Mouse (Mus musculus) CH12.LX (cell line): Measurements from ENCODE around the gene Odf2l. TPM values are rescaled to one million over a fixed set of nuclear protein-coding genes. Genes with fewer than 3 reads are reported as not detected.

Experiments used
- DNase-seq: peaks from one replicate; pipeline ENCODE4 v3.0.0-alpha.2; 2013; ENCODE audit errors: extremely low read depth
- H3K27ac ChIP-seq: 2 replicates; pipeline ENCODE4 v1.5.1; 2012; ENCODE audit warnings: low read depth, mild to moderate bottlenecking, control low read depth, moderate library complexity; ENCODE audit not compliant: insufficient read depth
- H3K27me3 ChIP-seq: replicated peaks from 2 replicates; pipeline ENCODE3; 2012; ENCODE audit warnings: inconsistent platforms
- H3K36me3 ChIP-seq, 2 experiments: replicated peaks in 1 of 2; 2 replicates each; pipeline versions ENCODE3 to v1.6.1; 2012; ENCODE audit warnings: inconsistent platforms in 1 of 2, low read length in 1 of 2, mild to moderate bottlenecking in 1 of 2, mixed read lengths in 1 of 2, moderate library complexity in 1 of 2; ENCODE audit not compliant: control insufficient read depth in 1 of 2, insufficient read depth in 1 of 2
- H3K4me1 ChIP-seq, 2 experiments: 2 replicates each; pipeline ENCODE4 v1.6.1; 2012; ENCODE audit warnings: inconsistent platforms in 1 of 2, moderate library complexity in 1 of 2; ENCODE audit not compliant: insufficient read depth in 2 of 2, control insufficient read depth in 1 of 2
- H3K4me2 ChIP-seq: 2 replicates; pipeline ENCODE4 v1.6.1; 2012; ENCODE audit warnings: low read depth, mild to moderate bottlenecking, control low read depth; ENCODE audit not compliant: poor library complexity, insufficient read depth, severe bottlenecking
- H3K4me3 ChIP-seq, 3 experiments: fragments of 150-350 bp in 1 of 3; sonication (generic) in 1 of 3; replicated peaks in 1 of 3; 2 replicates each; pipeline versions ENCODE3 to v1.5.1; 2011 to 2012; ENCODE audit warnings: low read depth in 2 of 3, low read length in 2 of 3, mild to moderate bottlenecking in 2 of 3, moderate library complexity in 2 of 3, control low read depth in 1 of 3, improper control_type of control experiment in 1 of 3, inconsistent platforms in 1 of 3, mixed read lengths in 1 of 3; ENCODE audit not compliant: poor library complexity in 1 of 3
- H3K79me2 ChIP-seq: replicated peaks from 2 replicates; pipeline ENCODE4 v1.6.1; 2012; ENCODE audit warnings: mild to moderate bottlenecking, moderate library complexity; ENCODE audit not compliant: control insufficient read depth, poor library complexity, insufficient read depth, severe bottlenecking; ENCODE audit errors: extremely low read depth
- H3K9ac ChIP-seq: 2 replicates; pipeline ENCODE4 v1.6.1; 2012; ENCODE audit warnings: low read depth, mild to moderate bottlenecking, control low read depth, moderate library complexity; ENCODE audit not compliant: insufficient read depth
- H3K9me3 ChIP-seq: replicated peaks from 2 replicates; pipeline ENCODE3; 2012; ENCODE audit warnings: low read length, inconsistent platforms, mixed read lengths
- BHLHE40 ChIP-seq: IDR thresholded peaks from 2 replicates; pipeline ENCODE4 v1.6.1; 2011; ENCODE audit warnings: mild to moderate bottlenecking, low read depth, low read length, improper control_type of control experiment
- CHD1 ChIP-seq: IDR thresholded peaks from 2 replicates; pipeline ENCODE4 v1.6.1; 2012; ENCODE audit warnings: low read depth, low read length, improper control_type of control experiment, inconsistent platforms
- CHD2 ChIP-seq: IDR thresholded peaks from 2 replicates; pipeline ENCODE4 v1.6.1; 2011; ENCODE audit warnings: low read length, improper control_type of control experiment
- CTCF ChIP-seq, 2 experiments: IDR thresholded peaks in 1 of 2; conservative IDR thresholded peaks in 1 of 2; 2 replicates each; pipeline ENCODE4 v1.5.1; 2011 to 2012; ENCODE audit warnings: low read depth in 2 of 2, low read length in 2 of 2, improper control_type of control experiment in 1 of 2, inconsistent platforms in 1 of 2, mild to moderate bottlenecking in 1 of 2, moderate library complexity in 1 of 2
- E2F4 ChIP-seq: IDR thresholded peaks from 2 replicates; pipeline ENCODE4 v1.6.1; 2011; ENCODE audit warnings: low read depth, low read length, improper control_type of control experiment; ENCODE audit not compliant: insufficient replicate concordance
- ETS1 ChIP-seq: conservative IDR thresholded peaks from 2 replicates; pipeline ENCODE4 v1.6.1; 2012; ENCODE audit warnings: low read depth, mild to moderate bottlenecking, inconsistent platforms, low read length, improper control_type of control experiment, moderate library complexity
- KAT2A ChIP-seq: IDR thresholded peaks from 2 replicates; pipeline ENCODE4 v1.6.1; 2012; ENCODE audit warnings: low read length, improper control_type of control experiment, inconsistent platforms; ENCODE audit not compliant: insufficient replicate concordance
- MAFK ChIP-seq: IDR thresholded peaks from 2 replicates; pipeline ENCODE4 v1.6.1; 2011; ENCODE audit warnings: low read length, improper control_type of control experiment; ENCODE audit not compliant: insufficient replicate concordance
- MAX ChIP-seq: IDR thresholded peaks from 2 replicates; pipeline ENCODE4 v1.6.1; 2011; ENCODE audit warnings: low read length, improper control_type of control experiment
- MEF2A ChIP-seq: IDR thresholded peaks from 2 replicates; pipeline ENCODE4 v1.6.1; 2014; ENCODE audit warnings: low read depth, mild to moderate bottlenecking, inconsistent platforms, low read length, improper control_type of control experiment, borderline replicate concordance
- NRF1 ChIP-seq: IDR thresholded peaks from 2 replicates; pipeline ENCODE4 v1.6.1; 2014; ENCODE audit warnings: low read depth, mild to moderate bottlenecking, inconsistent platforms, low read length, improper control_type of control experiment, moderate library complexity
- PAX5 ChIP-seq: IDR thresholded peaks from 2 replicates; pipeline ENCODE4 v1.6.1; 2012; ENCODE audit warnings: low read length, inconsistent platforms, mixed read lengths
- POLR2A ChIP-seq: IDR thresholded peaks from 2 replicates; pipeline ENCODE4 v1.6.1; 2011; ENCODE audit warnings: low read depth, mild to moderate bottlenecking, improper control_type of control experiment, low read length
- POLR2AphosphoS2 ChIP-seq: IDR thresholded peaks from 2 replicates; pipeline ENCODE4 v1.6.1; 2011; ENCODE audit warnings: low read depth, low read length, improper control_type of control experiment
- SMC3 ChIP-seq: IDR thresholded peaks from 2 replicates; pipeline ENCODE4 v1.6.1; 2011; ENCODE audit warnings: low read depth, low read length, improper control_type of control experiment
- TCF12 ChIP-seq: IDR thresholded peaks from 2 replicates; pipeline ENCODE4 v1.6.1; 2014; ENCODE audit warnings: low read depth, mild to moderate bottlenecking, inconsistent platforms, low read length, improper control_type of control experiment
- USF2 ChIP-seq: conservative IDR thresholded peaks from 2 replicates; pipeline ENCODE4 v1.6.1; 2011; ENCODE audit warnings: low read depth, low read length, improper control_type of control experiment
- ZC3H11A ChIP-seq: IDR thresholded peaks from 2 replicates; pipeline ENCODE4 v1.6.1; 2012; ENCODE audit warnings: low read depth, mild to moderate bottlenecking, inconsistent platforms, low read length, improper control_type of control experiment
- ZKSCAN1 ChIP-seq: IDR thresholded peaks from 2 replicates; pipeline ENCODE4 v1.6.1; 2012; ENCODE audit warnings: low read depth, inconsistent platforms, low read length, improper control_type of control experiment, borderline replicate concordance
- ZMIZ1 ChIP-seq: IDR thresholded peaks from 2 replicates; pipeline ENCODE4 v1.6.1; 2012; ENCODE audit warnings: low read depth, mild to moderate bottlenecking, inconsistent platforms, low read length, improper control_type of control experiment
- dilution Hi-C: fragments of 300-500 bp; cut with MboI; formaldehyde crosslinking; loops from 2 replicates; pipeline ENCODE4 v1.14.3; 2020; ENCODE audit warnings: low sequenced_read_pairs; ENCODE audit not compliant: extremely low pct_unique_long_range_greater_than_20kb, extremely low pct_ligation_motif_present
- in situ Hi-C: fragments of 300-500 bp; cut with MboI; formaldehyde crosslinking; loops from 3 replicates; pipeline ENCODE4 v1.14.3; 2019; ENCODE audit warnings: low sequenced_read_pairs, low pct_ligation_motif_present, low pct_unique_long_range_greater_than_20kb, mixed read lengths
- polyA plus RNA-seq: library from polyadenylated mRNA; unstranded; fragments of >175 nt; gene quantifications from 2 replicates; pipeline ENCODE4 v1.2.1, GENCODE M21; 2012; ENCODE audit warnings: low read depth; ENCODE audit not compliant: insufficient read length
- total RNA-seq, 2 experiments: library from RNA; depleted of rRNA; stranded (reverse); fragments of 300-350 nt in 1 of 2; fragments of >200 nt in 1 of 2; gene quantifications; 2 replicates each; pipeline ENCODE4 v1.2.3; 2012 to 2014

Gene Odf2l
- total and polyA plus RNA-seq, 3 experiments: 26.1 to 51.1 (median 39.1) TPM

DNA sequence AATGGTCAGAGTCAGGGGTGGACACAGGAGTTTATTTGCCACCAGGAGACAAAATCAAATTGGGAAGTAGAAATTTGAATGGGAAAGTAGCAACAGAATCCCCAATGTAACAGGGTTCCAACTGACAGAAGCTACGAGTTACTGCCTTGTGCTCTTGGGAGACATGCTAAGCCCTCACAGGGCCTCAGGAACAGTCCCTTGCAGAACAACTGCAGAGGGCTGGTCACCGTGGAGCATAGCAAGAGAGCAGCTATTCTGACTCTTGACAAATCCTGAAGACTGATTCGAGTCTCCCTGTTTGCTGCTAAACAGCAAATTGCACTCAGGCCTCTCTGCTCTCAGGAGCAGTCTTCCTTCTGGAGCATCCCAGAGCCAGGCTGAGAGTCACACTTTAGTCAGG lies 40.1 kb downstream of the Odf2l start:
- no peak overlapping the region for H3K27ac ChIP-seq
- H3K4me3 ChIP-seq: no peak overlapping the region
- no peaks in the 10 kb centered on the region for H3K9me3 ChIP-seq
- H3K4me1 ChIP-seq: peaks cover 5 to 12% of the 10 kb centered on the region in 2 experiments; a peak in 3 of 4 replicates
- in situ Hi-C loops: no loop called here
- TF ChIP-seq POLR2AphosphoS2 (no peak), USF2 (no peak), PAX5 (no peak), ETS1 (no peak), MEF2A (no peak), NRF1 (no peak), ZC3H11A (no peak), ZMIZ1 (no peak), ZKSCAN1 (no peak), BHLHE40 (no peak), POLR2A (no peak), MAFK (no peak), CHD2 (no peak)
- TF ChIP-seq, all 38 proteins: peak for 0
- H3K79me2 ChIP-seq: no peaks in the 10 kb centered on the region
- H3K36me3 ChIP-seq: peaks cover 6 to 47% of the 10 kb centered on the region in 2 experiments
- dilution Hi-C loops: no loop called here
- no peak overlapping the region for H3K9ac ChIP-seq
- DNase-seq: no peak
- H3K4me2 ChIP-seq: no peak overlapping the region
- H3K27me3 ChIP-seq: no peaks in the 10 kb centered on the region

DNA sequence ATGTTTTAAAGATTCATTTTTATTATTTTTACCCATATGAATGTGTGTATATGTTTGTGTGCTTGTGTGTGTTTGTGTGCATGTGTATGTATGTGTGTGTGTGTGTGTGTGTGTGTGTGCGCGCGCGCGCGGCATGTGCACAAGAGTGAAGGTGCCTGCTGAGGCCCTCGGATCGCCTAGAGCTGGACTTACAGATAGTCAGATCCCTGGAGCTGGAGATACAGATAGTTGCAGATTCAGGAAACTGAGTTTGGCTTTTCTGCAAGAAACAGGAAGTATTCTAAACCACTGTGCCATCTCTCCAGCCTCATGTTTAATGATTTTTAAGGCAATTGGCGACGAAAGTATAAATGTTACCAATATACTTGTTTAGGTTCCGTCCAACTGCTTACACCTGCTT lies 48.4 kb downstream of the Odf2l start:
- Histone ChIP-seq H3K4me1 (peaks cover 27 to 59% of the 10 kb centered on the region in 2 experiments), H3K79me2 (no peaks in the 10 kb centered on the region), H3K9ac (no peak overlapping the region), H3K27ac (no peak overlapping the region), H3K4me2 (no peak overlapping the region), H3K4me3 (no peak overlapping the region), H3K9me3 (no peaks in the 10 kb centered on the region), H3K36me3 (no peaks in the 10 kb centered on the region), H3K27me3 (no peaks in the 10 kb centered on the region)
- dilution Hi-C loops (no loop called here), in situ Hi-C loops (no loop called here)
- TF ChIP-seq CHD1: no peak
- TF ChIP-seq CTCF (conservative IDR thresholded peaks at IDR 0.05 in 1 of 2, IDR thresholded peaks at IDR 0.05 in 1 of 2; ENCODE audit: low read depth in 2 of 2, low read length in 2 of 2): no peak
- TF ChIP-seq SMC3: no peak
- TF ChIP-seq MAX: no peak
- no peak for TF ChIP-seq KAT2A
- TF ChIP-seq MAFK: no peak
- no peak for TF ChIP-seq E2F4
- no peak for TF ChIP-seq BHLHE40
- no peak for TF ChIP-seq TCF12
- TF ChIP-seq ZKSCAN1: no peak
- DNase-seq: no peak
